23 mouse cellular contexts compared by ENCODE assay signal in genomic region chr17:29409800-29410343, GRCm38 (mm10). TPM values are rescaled to one million over a fixed set of nuclear protein-coding genes. Genes with fewer than 3 reads are reported as not detected.
DNase-seq lines count a peak whose midpoint lies in the region; ATAC-seq and TF ChIP-seq lines count a peak whose summit lies in the region.
"Had no signal": no experiment of that assay in that cellular context is flagged by ENCODE, and none has a peak within 500 bp of the region (broad histone marks: within the 10 kb centered on the region; RNA-seq: fewer than 3 reads in every experiment).

No protein-coding gene starts in this region.

- H3K27ac ChIP-seq in forebrain, embryonic 10.5 days, result 0 out of 2 replicates have a peak overlapping the region, but pooled peaks have one; percentile 1
- H3K27ac ChIP-seq in forebrain, embryonic 12.5 days, result no peak overlapping the region
- H3K27ac ChIP-seq in liver, embryonic 12.5 days, result no peak overlapping the region
- no peak overlapping the region for H3K27ac ChIP-seq in liver, embryonic 14.5 days
- H3K27ac ChIP-seq in hindbrain, embryonic 10.5 days, result no peak overlapping the region
- H3K27ac ChIP-seq: embryonic facial prominence, embryonic 12.5 days; hindbrain, embryonic 15.5 days; kidney, postnatal 0 days; midbrain, embryonic 12.5 days had no signal

- TF ChIP-seq CTCF in liver, embryonic 14.5 days (IDR thresholded peaks at IDR 0.05; ENCODE audit: low read depth), result no peak

- TF ChIP-seq EP300 in liver, embryonic 14.5 days (IDR thresholded peaks at IDR 0.05; ENCODE audit: low read depth), result no peak

- no peak overlapping the region for H3K9ac ChIP-seq in forebrain, embryonic 12.5 days
- H3K9ac ChIP-seq in liver, embryonic 12.5 days, result no peak overlapping the region
- H3K9ac ChIP-seq in liver, embryonic 14.5 days (replicated peaks), result no peak overlapping the region
- H3K9ac ChIP-seq: embryonic facial prominence, embryonic 12.5 days; hindbrain, embryonic 15.5 days; midbrain, embryonic 12.5 days had no signal

- peaks cover 14% of the 10 kb centered on the region for H3K4me1 ChIP-seq in forebrain, embryonic 10.5 days
- no peaks in the 10 kb centered on the region for H3K4me1 ChIP-seq in forebrain, embryonic 12.5 days
- peaks cover 20% of the 10 kb centered on the region for H3K4me1 ChIP-seq in liver, embryonic 12.5 days
- H3K4me1 ChIP-seq in liver, embryonic 14.5 days (replicated peaks; ENCODE audit: control insufficient read depth in 2 of 2, insufficient read depth in 2 of 2, low read length in 1 of 2), result peaks cover 4 to 6% of the 10 kb centered on the region in 2 experiments; a peak in 2 of 4 replicates
- peaks cover 19% of the 10 kb centered on the region for H3K4me1 ChIP-seq in hindbrain, embryonic 10.5 days (replicated peaks)
- H3K4me1 ChIP-seq: embryonic facial prominence, embryonic 12.5 days; hindbrain, embryonic 15.5 days; midbrain, embryonic 12.5 days had no signal

- H3K4me2 ChIP-seq in forebrain, embryonic 12.5 days, result no peak overlapping the region
- no peak overlapping the region for H3K4me2 ChIP-seq in liver, embryonic 12.5 days
- no peak overlapping the region for H3K4me2 ChIP-seq in liver, embryonic 14.5 days (ENCODE audit: low read depth)
- H3K4me2 ChIP-seq: embryonic facial prominence, embryonic 12.5 days; hindbrain, embryonic 15.5 days; midbrain, embryonic 12.5 days had no signal

- no peak overlapping the region for H3K4me3 ChIP-seq in forebrain, embryonic 10.5 days
- H3K4me3 ChIP-seq in forebrain, embryonic 12.5 days (replicated peaks), result no peak overlapping the region
- H3K4me3 ChIP-seq in liver, embryonic 12.5 days, result no peak overlapping the region
- no peak overlapping the region for H3K4me3 ChIP-seq in liver, embryonic 14.5 days (ENCODE audit: insufficient read depth in 1 of 2, low read depth in 2 of 2, low read length in 2 of 2)
- no peak overlapping the region for H3K4me3 ChIP-seq in hindbrain, embryonic 10.5 days
- H3K4me3 ChIP-seq: embryonic facial prominence, embryonic 12.5 days; hindbrain, embryonic 15.5 days; midbrain, embryonic 12.5 days had no signal

- peaks cover 17% of the 10 kb centered on the region for H3K27me3 ChIP-seq in forebrain, embryonic 10.5 days (ENCODE audit: poor library complexity, severe bottlenecking)
- H3K27me3 ChIP-seq in forebrain, embryonic 12.5 days, result 0 out of 2 replicates have a peak, but pooled peaks cover under 1% of the 10 kb centered on the region
- peaks cover 21% of the 10 kb centered on the region; the same call in 1 of the 2 replicates for H3K27me3 ChIP-seq in liver, embryonic 12.5 days (replicated peaks)
- peaks cover 4% of the 10 kb centered on the region for H3K27me3 ChIP-seq in liver, embryonic 14.5 days (ENCODE audit: control insufficient read depth, insufficient read depth, low read length)
- H3K27me3 ChIP-seq in hindbrain, embryonic 10.5 days (ENCODE audit: insufficient read depth, poor library complexity, severe bottlenecking), result peaks cover 12% of the 10 kb centered on the region
- H3K27me3 ChIP-seq: embryonic facial prominence, embryonic 12.5 days; hindbrain, embryonic 15.5 days; midbrain, embryonic 12.5 days had no signal

- 82% methylated on average over 5 of the region's 5 CpGs for WGBS in forebrain, embryonic 10.5 days
- 81% methylated on average over 5 of the region's 5 CpGs for WGBS in forebrain, embryonic 12.5 days
- 74% methylated on average over 5 of the region's 5 CpGs for WGBS in liver, embryonic 12.5 days (ENCODE audit: insufficient replicate concordance)
- WGBS in liver, embryonic 14.5 days (ENCODE audit: insufficient replicate concordance), result 67% methylated on average over 5 of the region's 5 CpGs
- 80% methylated on average over 5 of the region's 5 CpGs for WGBS in hindbrain, embryonic 10.5 days

- no peak for DNase-seq in forebrain, embryonic 10.5 days (ENCODE audit: extremely low spot score, low spot score)
- no peak for DNase-seq in liver
- DNase-seq in liver, embryonic 14.5 days (ENCODE audit: low read depth in 3 of 3, low spot score in 3 of 3), result no peak
- DNase-seq in skeletal muscle tissue, adult 2 months (ENCODE audit: low read depth, low spot score), result peak; percentile 70
- DNase-seq in hindbrain, embryonic 10.5 days (ENCODE audit: low spot score), result no peak
- DNase-seq: adrenal gland, postnatal 25 days; cerebellum, adult 9-11 months; heart, adult 18-20 months; heart, postnatal 4 days; kidney, adult 2 months; lung, adult 18-20 months; lung, postnatal 14 days; right cerebral cortex, postnatal 25 days; thymus, postnatal 14 days had no signal

- no peaks in the 10 kb centered on the region for H3K9me3 ChIP-seq in forebrain, embryonic 10.5 days
- no peaks in the 10 kb centered on the region for H3K9me3 ChIP-seq in forebrain, embryonic 12.5 days
- no peaks in the 10 kb centered on the region for H3K9me3 ChIP-seq in liver, embryonic 12.5 days (replicated peaks)
- H3K9me3 ChIP-seq in liver, embryonic 14.5 days (ENCODE audit: control insufficient read depth, low read length), result no peaks in the 10 kb centered on the region
- H3K9me3 ChIP-seq in hindbrain, embryonic 10.5 days, result no peaks in the 10 kb centered on the region
- H3K9me3 ChIP-seq: embryonic facial prominence, embryonic 12.5 days; hindbrain, embryonic 15.5 days; midbrain, embryonic 12.5 days had no signal

- ATAC-seq in forebrain, embryonic 12.5 days (ENCODE audit: low FRiP score), result no peak
- 0 out of 2 replicates have a peak, but pooled peaks have one; percentile 48 for ATAC-seq in liver, embryonic 12.5 days
- ATAC-seq in liver, embryonic 14.5 days (ENCODE audit: insufficient read depth), result peak; percentile 18; the same call in 1 of the 2 replicates
- no peak for ATAC-seq in granulocyte monocyte progenitor cell, adult 5-6 weeks (replicated peaks; ENCODE audit: poor library complexity, severe bottlenecking)
- ATAC-seq: CD4-positive, CD25-positive, alpha-beta regulatory T cell, adult 4 months; forebrain, embryonic 16.5 days had no signal

- no peaks in the 10 kb centered on the region for H3K36me3 ChIP-seq in forebrain, embryonic 10.5 days (replicated peaks)
- no peaks in the 10 kb centered on the region for H3K36me3 ChIP-seq in forebrain, embryonic 12.5 days (replicated peaks)
- no peaks in the 10 kb centered on the region for H3K36me3 ChIP-seq in liver, embryonic 12.5 days
- no peaks in the 10 kb centered on the region for H3K36me3 ChIP-seq in liver, embryonic 14.5 days (replicated peaks; ENCODE audit: control insufficient read depth, insufficient read depth, low read depth)
- no peaks in the 10 kb centered on the region for H3K36me3 ChIP-seq in hindbrain, embryonic 10.5 days
- H3K36me3 ChIP-seq: embryonic facial prominence, embryonic 12.5 days; hindbrain, embryonic 15.5 days; midbrain, embryonic 12.5 days had no signal

RNA-seq across cellular contexts. Expression of gene Fgd2, which starts 49.2 kb away (rescaled TPM):
- 5.4 and 6.3 TPM in 2 replicates for polyA plus RNA-seq in forebrain, embryonic 10.5 days (2016; fragmentation: Nextera tagmentation; extraction: Ambion mirVana)
- polyA plus RNA-seq in forebrain, embryonic 12.5 days (2016; fragmentation: Nextera tagmentation; extraction: Ambion mirVana), result 3.4 and 3.7 TPM in 2 replicates
- polyA plus RNA-seq in liver, embryonic 12.5 days (2016; fragmentation: Nextera tagmentation; extraction: Ambion mirVana), result 5.1 and 5.9 TPM in 2 replicates
- polyA plus RNA-seq in liver, embryonic 14.5 days (2012; rRNA removed), result 8.5 and 8.6 TPM in 2 replicates
- polyA plus RNA-seq in liver, embryonic 14.5 days (2014; fragmentation: Nextera tagmentation; extraction: Ambion mirVana), result 3.8 and 4.0 TPM in 2 replicates
- polyA plus RNA-seq in hindbrain, embryonic 10.5 days (2016; fragmentation: Nextera tagmentation; extraction: Ambion mirVana), result 5.9 and 7.5 TPM in 2 replicates
- total RNA-seq in granulocyte monocyte progenitor cell, adult 5-6 weeks (2014; fragmentation: Nextera tagmentation), result 42.8 and 70.9 TPM in 2 replicates
- 23.6 and 30.5 TPM in 2 replicates for total RNA-seq in granulocyte monocyte progenitor cell, adult 5-6 weeks (2017)

Comparison
In these comparisons a context has a peak if more than half of its experiments do, and no peak if none do; other contexts are left out.
1. ATAC-seq: peak in liver, embryonic 12.5 days (single experiment) and liver, embryonic 14.5 days (single experiment); none in forebrain, embryonic 12.5 days (single experiment) and granulocyte monocyte progenitor cell, adult 5-6 weeks (single experiment).